Mouse (Mus musculus) cerebellum, adult 2 months (tissue): Measurements from ENCODE around the gene Ssh1.

ENCODE experiments used
- CTCF ChIP-seq: fragments of 200-500 bp; IDR thresholded peaks from 2 replicates; pipeline ENCODE4 v1.5.1; 2011; ENCODE audit warnings: low read depth, mild to moderate bottlenecking, control low read depth, low read length, moderate library complexity, borderline replicate concordance; ENCODE audit not compliant: insufficient read depth
- POLR2A ChIP-seq: fragments of 200-500 bp; IDR thresholded peaks from 2 replicates; pipeline ENCODE4 v1.6.1; 2011; ENCODE audit warnings: low read length, control low read depth, borderline replicate concordance; ENCODE audit not compliant: insufficient read depth

DNA sequence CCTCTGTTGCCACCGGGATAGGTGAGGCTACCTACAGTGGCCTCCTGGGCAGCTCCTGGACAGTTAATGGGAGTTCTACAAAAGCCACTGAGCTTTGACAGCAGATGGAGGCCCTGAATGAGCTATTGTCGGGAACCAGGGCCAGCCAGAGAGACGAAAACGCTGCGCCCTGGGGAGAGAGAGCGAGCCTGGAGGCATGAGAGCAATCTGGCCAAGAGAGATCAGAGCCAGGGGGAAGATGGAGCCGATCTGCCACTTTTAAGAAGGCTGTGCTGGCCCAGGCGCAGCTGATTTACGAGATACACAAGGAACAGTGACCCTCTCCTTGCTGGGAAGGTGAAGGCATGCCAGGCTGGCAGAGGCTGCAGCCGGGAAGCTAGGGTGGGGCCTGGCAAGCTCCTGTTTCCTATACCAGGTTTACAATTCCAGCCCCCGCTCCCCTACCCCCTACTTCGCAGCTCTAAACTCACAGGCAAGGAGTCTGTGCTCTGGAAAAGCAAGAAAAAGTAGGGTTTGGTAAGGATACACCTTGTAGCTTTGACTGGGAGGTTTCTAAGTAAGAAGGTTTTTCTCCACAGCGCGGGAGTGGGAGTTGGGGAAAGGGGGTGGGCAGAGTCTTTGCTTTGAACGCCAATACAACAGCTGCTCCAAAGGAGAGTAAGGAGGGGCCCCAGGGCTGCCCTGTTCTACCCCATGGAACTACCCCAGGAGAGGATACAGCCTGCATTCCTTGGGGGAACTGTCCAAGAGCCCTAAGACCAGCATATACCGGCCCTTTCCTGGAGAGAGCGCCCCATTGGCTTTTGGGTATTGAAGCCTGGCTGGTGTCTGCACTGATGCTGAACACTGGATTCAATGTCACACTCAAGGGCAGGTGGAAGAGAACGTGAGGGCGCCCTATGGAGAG is 42.7 kb downstream of the Ssh1 start:
- TF ChIP-seq POLR2A (0 out of 2 replicates have a peak, but pooled peaks have one; percentile 10), CTCF (no peak)
